Mouse (Mus musculus) kidney, adult 2 months (tissue): ENCODE measurements around the gene Wrap53. TPM values are rescaled to one million over a fixed set of nuclear protein-coding genes. Genes with fewer than 3 reads are reported as not detected.

Experiments
- DNase-seq: peaks from one replicate; pipeline ENCODE4 v3.0.0; 2021
- H3K27ac ChIP-seq: fragments of 200-500 bp; 2 replicates; pipeline ENCODE4 v1.5.1; 2012; ENCODE audit warnings: low read depth, low read length, control low read depth, inconsistent platforms; ENCODE audit not compliant: insufficient read depth
- H3K27me3 ChIP-seq: fragments of 200-500 bp; replicated peaks from 2 replicates; pipeline ENCODE4 v1.6.1; 2012; ENCODE audit warnings: mild to moderate bottlenecking, moderate library complexity, low read length, inconsistent platforms; ENCODE audit not compliant: control insufficient read depth, insufficient read depth
- H3K36me3 ChIP-seq: fragments of 200-500 bp; 2 replicates; pipeline ENCODE4 v1.6.1; 2012; ENCODE audit warnings: mild to moderate bottlenecking, moderate library complexity, low read length, inconsistent platforms; ENCODE audit not compliant: control insufficient read depth, insufficient read depth
- H3K4me1 ChIP-seq: fragments of 200-500 bp; 2 replicates; pipeline ENCODE4 v1.6.1; 2011; ENCODE audit warnings: low read length; ENCODE audit not compliant: control insufficient read depth, insufficient read depth
- H3K4me3 ChIP-seq: fragments of 200-500 bp; 2 replicates; pipeline ENCODE4 v1.5.1; 2011; ENCODE audit warnings: mild to moderate bottlenecking, low read depth, low read length, control low read depth; ENCODE audit not compliant: insufficient read depth
- CTCF ChIP-seq: fragments of 200-500 bp; conservative IDR thresholded peaks from 2 replicates; pipeline ENCODE4 v1.5.1; 2011; ENCODE audit warnings: low read depth, mild to moderate bottlenecking, control low read depth, low read length, moderate library complexity, mixed read lengths; ENCODE audit not compliant: insufficient read depth, insufficient read length
- POLR2A ChIP-seq: fragments of 200-500 bp; IDR thresholded peaks from one replicate; pipeline ENCODE4 v1.6.1; 2011; ENCODE audit warnings: low read depth, low read length, control low read depth
- WGBS: fragments of 180-500 bp; shearing (Covaris S2); methylation state at CpG from one replicate; pipeline ENCODE4 v1.1.7; 2018; 5-methylcytosine and 5-hydroxymethylcytosine counted together
- polyA plus RNA-seq: library from polyadenylated mRNA; depleted of rRNA; stranded (reverse); fragments of >200 nt; gene quantifications from 2 replicates; pipeline ENCODE4 v1.2.3, GENCODE M21; 2012

Gene Wrap53
- polyA plus RNA-seq, 1 experiment: 20.7 TPM

- Histone ChIP-seq H3K4me1 (peaks cover 12% of the 10 kb centered on the region; the same call in 1 of the 2 replicates), H3K27me3 (no peaks in the 10 kb centered on the region), H3K4me3 (peak overlapping the region; percentile 96), H3K27ac (peak overlapping the region; percentile 98), H3K36me3 (no peaks in the 10 kb centered on the region)
- peak; percentile 5 for TF ChIP-seq POLR2A
- no peak for TF ChIP-seq CTCF
- DNase-seq: peak; percentile 97
- WGBS: under 1% methylated on average over 36 of the region's 36 CpGs
Measured at GRCm38 (mm10) chr11:69581147-69581688, 1.2 kb upstream of the Wrap53 start.

- no peaks in the 10 kb centered on the region for H3K27me3 ChIP-seq
- under 1% methylated on average over 25 of the region's 25 CpGs for WGBS
Measured at GRCm38 (mm10) chr11:69580572-69581146, 604 bp upstream of the Wrap53 start.

GRCm38 (mm10) chr11:69579128-69580017 lies 682 bp downstream of the Wrap53 start:
- whole genome bisulfite sequencing: under 1% methylated on average over 39 of the region's 39 CpGs
- H3K36me3 ChIP-seq: no peaks in the 10 kb centered on the region
- peaks cover 12% of the 10 kb centered on the region; the same call in 1 of the 2 replicates for H3K4me1 ChIP-seq
- peak overlapping the region; percentile 96 for H3K4me3 ChIP-seq
- peak overlapping the region; percentile 81 for H3K27ac ChIP-seq
- TF ChIP-seq POLR2A: no peak
- peak; percentile 100 for TF ChIP-seq CTCF
- no peaks in the 10 kb centered on the region for H3K27me3 ChIP-seq
- peak; percentile 99 for DNase-seq

More at GRCm38 (mm10) chr11:69580572-69581146, 604 bp upstream of the Wrap53 start:
- no peak for DNase-seq
- H3K36me3 ChIP-seq: no peaks in the 10 kb centered on the region
- H3K4me3 ChIP-seq: peak overlapping the region; percentile 96
- TF ChIP-seq POLR2A (no peak), CTCF (no peak)
- H3K4me1 ChIP-seq: peaks cover 12% of the 10 kb centered on the region; the same call in 1 of the 2 replicates
- peak overlapping the region; percentile 98 for H3K27ac ChIP-seq

GRCm38 (mm10) chr11:69578301-69578700 lies 1.8 kb downstream of the Wrap53 start:
- TF ChIP-seq POLR2A: no peak
- TF ChIP-seq CTCF: no peak
- Histone ChIP-seq H3K4me1 (peaks cover 12% of the 10 kb centered on the region; the same call in 1 of the 2 replicates), H3K36me3 (no peaks in the 10 kb centered on the region), H3K27ac (no peak overlapping the region), H3K27me3 (no peaks in the 10 kb centered on the region), H3K4me3 (peak overlapping the region; percentile 69)
- 12% methylated on average over 15 of the region's 15 CpGs for WGBS
- DNase-seq: no peak

GRCm38 (mm10) chr11:69576307-69576706 lies 3.7 kb downstream of the Wrap53 start:
- DNase-seq: no peak
- Histone ChIP-seq H3K27ac (no peak overlapping the region), H3K4me3 (no peak overlapping the region), H3K27me3 (no peaks in the 10 kb centered on the region), H3K36me3 (no peaks in the 10 kb centered on the region), H3K4me1 (peaks cover 8% of the 10 kb centered on the region; the same call in 1 of the 2 replicates)
- 74% methylated on average over 5 of the region's 5 CpGs for WGBS
- no peak for TF ChIP-seq CTCF
- TF ChIP-seq POLR2A: no peak

- Histone ChIP-seq H3K27ac (no peak overlapping the region), H3K4me1 (peaks cover 8% of the 10 kb centered on the region; the same call in 1 of the 2 replicates), H3K36me3 (no peaks in the 10 kb centered on the region), H3K27me3 (no peaks in the 10 kb centered on the region), H3K4me3 (no peak overlapping the region)
- DNase-seq: peak; percentile 21
- WGBS: 53% methylated on average over 3 of the region's 3 CpGs
- TF ChIP-seq POLR2A (no peak), CTCF (peak; percentile 44)
Measured at GRCm38 (mm10) chr11:69575220-69575619, 4.8 kb downstream of the Wrap53 start.
